Mouse (Mus musculus) lung, adult 10 weeks (tissue): ENCODE measurements around the gene Mta1. TPM values are rescaled to one million over a fixed set of nuclear protein-coding genes. Genes with fewer than 3 reads are reported as not detected.

ENCODE experiments used
- polyA plus RNA-seq: library from polyadenylated mRNA; stranded (reverse); fragments of 350-450 nt; fragmentation: Illumina TruSeq; extraction: RNeasy Lipid Tissue Mini Kit (QIAGEN cat#74804); gene quantifications from one replicate; pipeline ENCODE4 v1.2.3, GENCODE M21; 2014; ENCODE audit warnings: low read depth, low replicate concordance; ENCODE audit not compliant: insufficient read depth

Gene Mta1
- polyA plus RNA-seq: 19.6 TPM

GRCm38 (mm10) chr12:113097749-113098281 lies at the start of gene Mta1:
TSS of gene Mta1 (plus strand) at chr12:113098278.

DNA sequence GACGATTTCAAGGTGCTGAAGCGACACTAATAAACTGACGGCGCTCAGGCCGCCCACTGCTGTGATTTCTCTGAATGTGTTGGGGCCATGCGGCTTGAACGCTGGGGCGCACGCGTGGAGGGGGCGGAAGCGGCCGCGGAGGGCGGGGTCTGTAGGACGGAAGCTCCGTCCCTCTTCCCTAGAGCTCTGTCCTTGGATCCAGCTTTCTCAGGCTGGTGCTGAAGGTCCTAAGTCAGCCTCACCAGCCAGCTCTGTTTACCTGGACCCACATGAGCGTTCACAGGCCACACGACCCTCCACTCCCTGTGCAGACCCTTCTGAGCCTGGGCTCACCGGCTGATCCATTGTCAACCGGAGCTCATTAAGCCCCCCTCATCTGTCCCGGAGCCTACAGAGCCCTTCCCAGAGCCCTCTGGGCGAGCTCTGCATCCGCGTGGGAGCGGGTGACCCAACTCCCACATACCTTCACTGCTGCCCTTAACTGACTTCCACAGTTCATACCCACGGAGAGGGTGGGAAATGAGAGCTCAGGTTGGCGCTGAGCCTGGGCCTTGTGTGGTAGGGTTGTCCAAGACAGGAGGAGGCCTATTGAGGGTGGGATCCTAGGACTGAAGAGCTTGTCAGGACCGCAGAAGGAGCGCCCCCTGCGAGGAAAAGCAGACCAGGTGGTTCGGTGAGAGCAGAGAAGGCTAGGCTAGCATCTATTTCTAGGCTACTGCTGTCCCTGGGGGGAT lies 23.6 kb upstream of the Mta1 start, which contains the start of gene Tex22:
Gene Tex22 (plus strand): TSS at position 174 of the 734 bp plus-strand sequence.

DNA sequence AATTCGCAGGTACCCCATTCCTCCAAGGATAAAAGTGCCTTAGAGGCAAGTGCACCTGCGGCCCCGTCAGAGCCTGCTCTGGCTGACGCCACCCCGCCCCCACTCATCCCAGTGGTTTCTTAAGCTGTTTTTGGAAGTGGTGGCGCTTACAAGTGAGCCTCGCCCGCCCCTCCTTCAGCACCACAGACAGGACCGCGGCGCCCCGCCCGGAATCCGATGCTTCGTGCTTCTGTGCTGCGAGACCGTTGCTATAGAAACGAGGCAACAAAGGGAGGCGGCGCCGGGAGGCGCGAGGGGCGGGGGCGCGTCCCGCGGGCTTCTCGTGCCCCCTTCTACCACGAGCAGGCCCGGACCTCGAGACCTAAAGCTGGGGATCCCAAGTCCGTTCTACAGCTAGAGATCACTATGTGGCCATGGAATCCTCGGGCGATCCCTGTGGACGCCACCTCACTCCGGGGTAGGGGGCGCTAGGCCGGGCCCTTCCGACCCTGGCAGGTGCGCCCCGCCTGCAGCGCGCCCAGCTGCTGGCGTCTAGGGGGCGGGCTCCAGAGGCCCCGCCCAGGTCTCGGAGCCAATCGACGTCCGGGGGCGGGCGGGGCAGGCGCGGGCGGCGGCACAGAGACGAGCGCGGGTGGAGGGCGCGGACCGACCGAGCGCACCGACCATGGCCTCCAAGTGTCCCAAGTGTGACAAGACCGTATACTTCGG lies 42.0 kb downstream of the Mta1 start, which contains the start of gene Crip2:
Gene Crip2 (plus strand): TSS at position 329 of the 708 bp plus-strand sequence.

GRCm38 (mm10) chr12:113146112-113147057 lies 48.3 kb downstream of the Mta1 start, which contains the start of gene Crip1:
TSS of gene Crip1 (plus strand) at chr12:113146316.

GRCm38 (mm10) chr12:113155887-113156539 lies 57.9 kb downstream of the Mta1 start, which contains the start of gene Tedc1:
TSS of gene Tedc1 (plus strand) at chr12:113156421.

DNA sequence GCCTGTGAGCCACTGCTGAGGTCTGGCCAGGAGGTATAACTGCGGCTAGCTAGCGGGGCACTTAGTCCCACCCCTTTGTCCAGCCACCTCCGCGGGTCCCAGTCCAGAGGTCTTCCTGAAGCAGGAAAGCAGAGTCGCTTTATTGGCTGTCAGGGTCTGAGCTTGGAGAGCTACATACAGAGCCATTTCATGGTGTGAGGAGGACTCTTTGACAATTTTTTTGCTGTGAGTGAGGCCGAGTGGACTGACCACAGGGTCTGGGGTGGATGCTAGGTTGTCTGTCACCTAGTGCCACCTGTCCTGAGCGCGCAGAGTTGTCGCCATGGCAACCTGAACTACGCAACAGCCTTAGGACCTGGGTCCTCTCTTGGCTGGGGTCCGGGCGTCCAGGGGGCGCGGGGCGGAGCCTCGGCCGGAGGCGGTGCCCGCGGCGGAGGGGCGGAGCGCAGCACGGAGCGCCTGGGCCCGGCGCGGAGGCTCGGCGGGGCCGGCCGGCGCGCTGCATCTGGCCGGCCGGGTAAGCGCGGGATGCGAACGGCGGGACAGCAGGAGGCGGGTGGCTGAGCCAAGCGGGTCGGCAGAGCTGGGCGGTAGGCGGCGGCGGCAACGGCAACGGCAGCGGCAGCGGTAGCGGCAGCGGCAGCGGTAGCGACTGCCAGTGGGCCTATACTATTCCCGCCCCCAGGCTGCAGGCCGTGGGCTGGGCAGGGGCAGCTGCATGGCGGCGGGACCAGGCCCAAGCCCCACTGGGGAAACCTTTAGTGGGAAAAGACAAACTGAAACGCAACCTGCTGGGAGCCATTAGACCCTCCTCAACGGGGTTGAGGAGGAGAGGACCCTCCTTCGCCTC lies 87.6 kb downstream of the Mta1 start, which contains the start of gene Tmem121:
Gene Tmem121 (plus strand): TSS at position 489 of the 850 bp plus-strand sequence.

Other genes with a start within 250 kb of the Mta1 start
- gene Gpr132, start 230.1 kb upstream of the Mta1 start, polyA plus RNA-seq: 4.4 TPM
- 7.1 TPM for gene Jag2, start 168.5 kb upstream of the Mta1 start, polyA plus RNA-seq
- 42.2 TPM for gene Nudt14, start 156.2 kb upstream of the Mta1 start, polyA plus RNA-seq
- gene Btbd6, start 121.8 kb upstream of the Mta1 start, polyA plus RNA-seq: 12.4 TPM
- gene Brf1, start 97.6 kb upstream of the Mta1 start, polyA plus RNA-seq: 17.6 TPM
- gene Pacs2, start 83.8 kb upstream of the Mta1 start, polyA plus RNA-seq: 15.8 TPM
- gene Tex22, start 23.8 kb upstream of the Mta1 start, polyA plus RNA-seq: not detected
- 636 TPM for gene Crip2, start 42.0 kb downstream of the Mta1 start, polyA plus RNA-seq
- gene Crip1, start 48.0 kb downstream of the Mta1 start, polyA plus RNA-seq: 1,078 TPM
- gene Tedc1, start 58.1 kb downstream of the Mta1 start, polyA plus RNA-seq: 0.53 TPM
- gene Tmem121, start 87.7 kb downstream of the Mta1 start, polyA plus RNA-seq: not detected